Mouse (Mus musculus) cortical plate, adult 2 months (tissue): Measurements from ENCODE around the gene Pcbp4.

Experiments used
- CTCF ChIP-seq: fragments of 200-500 bp; IDR thresholded peaks from 2 replicates; pipeline ENCODE4 v1.5.1; 2011; ENCODE audit warnings: mild to moderate bottlenecking, control low read depth, low read length; ENCODE audit not compliant: insufficient read depth; ENCODE audit errors: extremely low read depth
- POLR2A ChIP-seq: fragments of 200-500 bp; IDR thresholded peaks from 2 replicates; pipeline ENCODE4 v1.6.1; 2011; ENCODE audit warnings: mild to moderate bottlenecking, low read length, control low read depth; ENCODE audit not compliant: insufficient read depth; ENCODE audit errors: extremely low read depth

GRCm38 (mm10) chr9:106428719-106429220, 24.3 kb upstream of the Pcbp4 start:
- TF ChIP-seq CTCF (no peak), POLR2A (no peak)
